ENCODE assay signal across 8 mouse cellular contexts in the genomic region with DNA sequence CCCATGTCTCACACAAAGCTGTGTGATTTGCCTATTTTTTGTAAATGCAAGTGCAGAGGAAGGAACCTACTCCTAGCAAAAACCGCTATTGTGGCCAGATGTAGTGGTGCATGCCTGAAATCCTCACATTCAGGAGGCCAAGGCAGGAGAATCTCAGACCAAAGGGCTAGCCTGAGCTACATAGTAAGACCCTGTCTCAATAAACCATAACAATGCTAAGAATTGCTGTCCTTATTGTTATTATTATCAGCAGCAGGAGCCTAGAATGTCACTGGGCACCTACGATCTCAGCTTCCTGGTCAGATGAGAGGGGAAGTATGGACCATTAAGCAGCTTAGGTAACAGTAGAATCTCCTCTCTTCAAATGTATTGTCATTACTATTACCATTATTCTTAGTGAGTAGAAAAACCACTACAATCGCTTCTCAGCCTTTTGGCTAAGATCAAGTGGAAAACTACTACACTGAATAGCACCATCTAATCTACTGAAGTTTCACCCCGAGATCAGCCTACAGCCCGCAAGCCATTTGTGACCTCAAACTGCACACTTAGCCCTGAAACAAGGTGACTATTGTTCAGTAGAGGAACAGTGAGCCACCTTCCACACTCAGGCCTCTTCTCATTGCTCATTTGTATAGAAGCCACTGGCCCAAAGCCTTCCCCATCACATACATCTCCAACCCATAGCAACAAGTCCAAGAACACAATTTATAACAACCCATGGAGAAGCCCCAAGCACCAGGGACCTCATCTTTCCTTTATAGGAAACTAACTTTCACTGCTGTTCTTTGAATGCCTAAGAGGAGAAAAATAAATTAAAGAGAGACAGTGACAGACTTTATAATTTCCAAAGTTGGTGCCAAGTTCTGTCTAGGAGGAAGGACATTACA.
DNase-seq lines count a peak whose midpoint lies in the region; ATAC-seq lines count a peak whose summit lies in the region.

No protein-coding gene starts in this region.

- no peak for ATAC-seq in midbrain, embryonic 13.5 days
- no peak for ATAC-seq in erythroblast, adult 5-6 weeks (replicated peaks; ENCODE audit: low FRiP score, poor library complexity, severe bottlenecking)

- no peak overlapping the region for H3K9ac ChIP-seq in midbrain, embryonic 13.5 days (replicated peaks)

- H3K27ac ChIP-seq in brown adipose tissue, adult 24 weeks (replicated peaks; ENCODE audit: low read depth, low read length): peak overlapping the region; percentile 95
- H3K27ac ChIP-seq in hindbrain, embryonic 10.5 days: peak overlapping the region; percentile 89; the same call in 1 of the 2 replicates
- no peak overlapping the region for H3K27ac ChIP-seq in midbrain, embryonic 13.5 days

- H3K4me1 ChIP-seq in brown adipose tissue, adult 24 weeks (ENCODE audit: control insufficient read depth, insufficient read depth, insufficient read length, low read length): peaks cover 16% of the 10 kb centered on the region; the same call in 1 of the 2 replicates
- peaks cover 27% of the 10 kb centered on the region for H3K4me1 ChIP-seq in hindbrain, embryonic 10.5 days (replicated peaks)
- H3K4me1 ChIP-seq in midbrain, embryonic 13.5 days (replicated peaks): peaks cover 18% of the 10 kb centered on the region

- WGBS in hindbrain, embryonic 10.5 days: 81% methylated on average over 5 of the region's 5 CpGs
- 77% methylated on average over 5 of the region's 5 CpGs for WGBS in midbrain, embryonic 13.5 days

- no peaks in the 10 kb centered on the region for H3K36me3 ChIP-seq in hindbrain, embryonic 10.5 days
- H3K36me3 ChIP-seq in midbrain, embryonic 13.5 days: no peaks in the 10 kb centered on the region

- DNase-seq in kidney, adult 18-20 months: peak; percentile 58
- no peak for DNase-seq in kidney, adult 8-10 months
- no peak for DNase-seq in hindbrain, embryonic 10.5 days (ENCODE audit: low spot score)
- no peak for DNase-seq in lung, adult 18-20 months
- DNase-seq in thymus, adult 18-20 months: no peak

- no peaks in the 10 kb centered on the region for H3K9me3 ChIP-seq in hindbrain, embryonic 10.5 days
- no peaks in the 10 kb centered on the region for H3K9me3 ChIP-seq in midbrain, embryonic 13.5 days

- peak overlapping the region; percentile 61 for H3K4me2 ChIP-seq in midbrain, embryonic 13.5 days (replicated peaks)

- peak overlapping the region; percentile 6; the same call in 1 of the 2 replicates for H3K4me3 ChIP-seq in brown adipose tissue, adult 24 weeks (ENCODE audit: insufficient read depth, low read depth, low read length)
- H3K4me3 ChIP-seq in hindbrain, embryonic 10.5 days: peak overlapping the region; percentile 54
- H3K4me3 ChIP-seq in midbrain, embryonic 13.5 days (replicated peaks): no peak overlapping the region

- H3K27me3 ChIP-seq in hindbrain, embryonic 10.5 days (ENCODE audit: insufficient read depth, poor library complexity, severe bottlenecking): 0 out of 2 replicates have a peak, but pooled peaks cover 3% of the 10 kb centered on the region
- peaks cover 3% of the 10 kb centered on the region; the same call in 1 of the 2 replicates for H3K27me3 ChIP-seq in midbrain, embryonic 13.5 days
